Mouse (Mus musculus) cortical plate, adult 2 months (tissue): ENCODE results near the gene Dusp18.

Experiments
- CTCF ChIP-seq: fragments of 200-500 bp; IDR thresholded peaks from 2 replicates; pipeline ENCODE4 v1.5.1; 2011; ENCODE audit warnings: mild to moderate bottlenecking, control low read depth, low read length; ENCODE audit not compliant: insufficient read depth; ENCODE audit errors: extremely low read depth
- POLR2A ChIP-seq: fragments of 200-500 bp; IDR thresholded peaks from 2 replicates; pipeline ENCODE4 v1.6.1; 2011; ENCODE audit warnings: mild to moderate bottlenecking, low read length, control low read depth; ENCODE audit not compliant: insufficient read depth; ENCODE audit errors: extremely low read depth

- TF ChIP-seq CTCF (no peak), POLR2A (no peak)
Measured at GRCm38 (mm10) chr11:3862661-3863453, 32.2 kb upstream of the Dusp18 start.
